Mouse (Mus musculus) embryonic facial prominence, embryonic 12.5 days (tissue): ENCODE results near the gene Zfp109. TPM values are rescaled to one million over a fixed set of nuclear protein-coding genes. Genes with fewer than 3 reads are reported as not detected.

Source experiments
- ATAC-seq: fragments of 200-750 bp; cut with Nextera tagmentation; 2 replicates; pipeline ENCODE4 v1.8.0; 2017; ENCODE audit not compliant: insufficient number of reproducible peaks, insufficient read depth, low FRiP score, low TSS enrichment
- H3K27ac ChIP-seq: fragments of 300-500 bp; sonication (generic); 2 replicates; pipeline ENCODE4 v1.5.1; 2016; ENCODE audit warnings: mild to moderate bottlenecking
- H3K27me3 ChIP-seq: fragments of 300-500 bp; sonication (generic); 2 replicates; pipeline ENCODE4 v1.6.1; 2016; ENCODE audit warnings: mild to moderate bottlenecking, moderate library complexity
- H3K36me3 ChIP-seq: fragments of 300-500 bp; sonication (generic); 2 replicates; pipeline ENCODE4 v1.6.1; 2016; ENCODE audit warnings: mild to moderate bottlenecking
- H3K4me1 ChIP-seq: fragments of 300-500 bp; sonication (generic); 2 replicates; pipeline ENCODE4 v1.6.1; 2016
- H3K4me2 ChIP-seq: fragments of 300-500 bp; sonication (generic); replicated peaks from 2 replicates; pipeline ENCODE4 v1.6.1; 2016; ENCODE audit warnings: mild to moderate bottlenecking, moderate library complexity
- H3K4me3 ChIP-seq: fragments of 300-500 bp; sonication (generic); 2 replicates; pipeline ENCODE4 v1.5.1; 2016; ENCODE audit warnings: mild to moderate bottlenecking
- H3K9ac ChIP-seq: fragments of 300-500 bp; sonication (generic); 2 replicates; pipeline ENCODE4 v1.6.1; 2016; ENCODE audit warnings: mild to moderate bottlenecking, moderate library complexity
- H3K9me3 ChIP-seq: fragments of 300-500 bp; sonication (generic); 2 replicates; pipeline ENCODE4 v1.6.1; 2016; ENCODE audit warnings: mild to moderate bottlenecking, moderate library complexity
- WGBS: fragments of 180-500 bp; shearing (Covaris S2); methylation state at CpG from one replicate; pipeline ENCODE4 v1.1.7; 2016; 5-methylcytosine and 5-hydroxymethylcytosine counted together
- polyA plus RNA-seq: library from polyadenylated mRNA; unstranded; fragments of >200 nt; fragmentation: Nextera tagmentation; extraction: Ambion mirVana; gene quantifications from 2 replicates; pipeline ENCODE4 v1.2.1, GENCODE M21; 2016

The Zfp109 gene
- polyA plus RNA-seq, 1 experiment from 2014 or later = 6.6 TPM

- no peak overlapping the region for H3K27ac ChIP-seq
- H3K4me2 ChIP-seq = no peak overlapping the region
- H3K27me3 ChIP-seq = no peaks in the 10 kb centered on the region
- ATAC-seq = no peak
- H3K4me1 ChIP-seq = peaks cover 4% of the 10 kb centered on the region; the same call in 1 of the 2 replicates
- H3K4me3 ChIP-seq = no peak overlapping the region
- peaks cover 7% of the 10 kb centered on the region; the same call in 1 of the 2 replicates for H3K36me3 ChIP-seq
- WGBS = 70% methylated on average over 24 of the region's 24 CpGs
- no peak overlapping the region for H3K9ac ChIP-seq
- H3K9me3 ChIP-seq = no peaks in the 10 kb centered on the region
Observed at GRCm38 (mm10) chr7:24268176-24269155, 31.1 kb upstream of the Zfp109 start.

DNA sequence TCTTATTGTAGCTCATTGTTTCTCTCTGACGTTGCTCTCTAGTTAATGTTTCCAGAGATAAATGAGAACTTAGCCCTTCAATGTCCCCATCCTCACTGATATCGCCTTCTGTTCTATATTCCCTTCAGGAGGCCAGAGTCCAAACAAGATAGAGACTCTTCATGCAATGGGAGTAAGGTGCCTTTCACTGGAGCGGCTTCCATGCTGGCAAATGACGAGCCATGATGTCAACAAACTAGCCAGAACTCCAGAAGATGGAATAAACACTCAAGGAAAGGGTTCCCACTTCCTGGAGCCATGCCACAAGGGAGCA lies 22.6 kb upstream of the Zfp109 start:
- H3K4me3 ChIP-seq = no peak overlapping the region
- peaks cover 23% of the 10 kb centered on the region for H3K36me3 ChIP-seq
- 89% methylated on average over 4 of the region's 4 CpGs for WGBS
- H3K9me3 ChIP-seq = no peaks in the 10 kb centered on the region
- no peak overlapping the region for H3K9ac ChIP-seq
- H3K27ac ChIP-seq = no peak overlapping the region
- H3K4me2 ChIP-seq = no peak overlapping the region
- no peaks in the 10 kb centered on the region for H3K27me3 ChIP-seq
- ATAC-seq = no peak
- H3K4me1 ChIP-seq = peaks cover 5% of the 10 kb centered on the region; the same call in 1 of the 2 replicates

- Histone ChIP-seq H3K4me1 (peaks cover 5% of the 10 kb centered on the region; the same call in 1 of the 2 replicates), H3K4me2 (no peak overlapping the region), H3K27ac (no peak overlapping the region), H3K9ac (no peak overlapping the region), H3K9me3 (no peaks in the 10 kb centered on the region), H3K27me3 (no peaks in the 10 kb centered on the region), H3K4me3 (no peak overlapping the region), H3K36me3 (peaks cover 23% of the 10 kb centered on the region)
- ATAC-seq = no peak
- 90% methylated on average over 13 of the region's 13 CpGs for WGBS
Observed at GRCm38 (mm10) chr7:24259306-24259999, 22.1 kb upstream of the Zfp109 start.

- Histone ChIP-seq H3K27ac (peak within 1 kb of the TSS; percentile 52; the same call in 1 of the 2 replicates), H3K27me3 (no peaks in the 10 kb centered on the region), H3K4me1 (peaks cover 5% of the 10 kb centered on the region; the same call in 1 of the 2 replicates), H3K9ac (peak within 1 kb of the TSS; percentile 64), H3K4me3 (peak within 1 kb of the TSS; percentile 55), H3K36me3 (peaks cover 3% of the 10 kb centered on the region; the same call in 1 of the 2 replicates), H3K4me2 (peak within 1 kb of the TSS; percentile 76), H3K9me3 (no peaks in the 10 kb centered on the region)
- peak; percentile 84 for ATAC-seq
- WGBS = 18% methylated on average over 21 of the region's 21 CpGs
Observed at GRCm38 (mm10) chr7:24254633-24255474, 17.5 kb upstream of the Zfp109 start, which contains the start of gene Zfp108. TSS of gene Zfp108 (plus strand) at chr7:24254794.

DNA sequence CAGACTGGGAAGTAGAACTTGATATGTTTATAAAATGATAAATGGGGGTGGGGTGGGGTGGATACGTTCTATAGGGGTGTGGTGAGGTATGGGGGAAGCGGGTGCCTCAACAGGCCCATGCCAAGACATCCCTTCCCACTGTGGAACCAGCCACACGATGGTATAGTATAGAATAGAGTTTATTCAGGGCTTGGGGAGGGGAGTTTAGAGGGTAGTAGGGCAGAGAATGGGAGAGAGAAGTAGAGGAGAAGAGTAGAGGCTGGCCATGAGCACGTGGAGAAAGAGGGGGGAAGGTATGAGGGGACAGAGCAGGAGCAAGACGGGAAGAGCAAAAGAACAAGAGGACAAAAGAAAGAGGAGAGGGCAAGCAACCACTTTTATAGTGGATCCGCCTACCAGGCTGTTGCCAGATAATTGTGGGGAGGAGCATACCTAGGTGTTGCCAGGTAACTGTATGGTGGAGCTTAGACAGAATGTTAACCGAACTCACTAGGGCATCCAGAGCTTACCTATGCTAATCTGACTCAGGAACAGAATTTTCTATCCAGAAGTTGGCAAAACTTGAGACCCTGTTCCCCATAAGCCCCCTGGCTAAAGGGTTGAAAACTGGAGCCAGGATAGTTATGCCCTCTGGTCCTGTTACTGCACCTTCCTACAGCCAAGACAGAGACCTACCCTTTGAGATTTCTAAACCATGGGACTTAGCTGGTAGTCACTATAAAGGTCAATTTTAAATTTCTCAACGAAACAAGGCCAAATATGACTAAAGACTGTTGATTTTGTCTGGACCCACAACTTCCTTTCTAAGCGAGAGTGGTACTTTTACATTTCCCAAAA lies 16.6 kb upstream of the Zfp109 start:
- H3K9ac ChIP-seq = no peak overlapping the region

DNA sequence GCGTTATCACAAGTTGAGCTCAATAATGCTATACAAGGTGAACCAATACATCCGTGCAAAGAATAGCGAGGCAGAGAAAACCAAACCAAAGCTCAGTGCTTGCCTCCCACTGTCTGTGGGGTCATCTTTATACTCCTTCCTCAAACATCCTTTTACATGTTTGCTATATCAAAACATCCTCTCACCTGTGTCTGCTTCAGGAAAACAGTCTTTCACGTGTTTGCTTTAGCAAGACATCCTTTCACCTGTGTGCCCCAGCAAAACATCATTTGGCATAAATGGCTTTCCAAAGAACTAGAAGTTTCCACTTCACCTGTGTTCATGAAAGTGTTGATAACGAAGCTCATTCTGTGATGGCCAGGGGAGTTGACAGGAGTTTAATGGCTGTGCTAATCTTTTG lies 26.0 kb downstream of the Zfp109 start, which contains the start of gene Zfp111:
Gene Zfp111 (minus strand): TSS at position 101 of the 400 bp plus-strand sequence.
- Histone ChIP-seq H3K27me3 (no peaks in the 10 kb centered on the region), H3K9ac (no peak within 1 kb of the TSS), H3K27ac (no peak within 1 kb of the TSS), H3K4me2 (no peak within 1 kb of the TSS), H3K9me3 (no peaks in the 10 kb centered on the region), H3K36me3 (no peaks in the 10 kb centered on the region), H3K4me3 (no peak within 1 kb of the TSS), H3K4me1 (peaks cover 3% of the 10 kb centered on the region; the same call in 1 of the 2 replicates)
- ATAC-seq = no peak
- WGBS = 80% methylated on average over 5 of the region's 5 CpGs

More for the DNA sequence above, 16.6 kb upstream of the Zfp109 start:
- H3K4me2 ChIP-seq = peak overlapping the region; percentile 76
- H3K4me3 ChIP-seq = peak overlapping the region; percentile 55; the same call in 1 of the 2 replicates
- WGBS = 58% methylated on average over 9 of the region's 9 CpGs
- no peak overlapping the region for H3K27ac ChIP-seq
- H3K9me3 ChIP-seq = no peaks in the 10 kb centered on the region
- no peaks in the 10 kb centered on the region for H3K36me3 ChIP-seq
- ATAC-seq = no peak; the same call in 1 of the 2 replicates
- peaks cover 5% of the 10 kb centered on the region; the same call in 1 of the 2 replicates for H3K4me1 ChIP-seq
- H3K27me3 ChIP-seq = no peaks in the 10 kb centered on the region

- Histone ChIP-seq H3K4me3 (no peak overlapping the region), H3K27me3 (no peaks in the 10 kb centered on the region), H3K4me1 (peaks cover 3% of the 10 kb centered on the region; the same call in 1 of the 2 replicates), H3K4me2 (no peak overlapping the region), H3K27ac (no peak overlapping the region), H3K9me3 (no peaks in the 10 kb centered on the region), H3K36me3 (peaks cover 5% of the 10 kb centered on the region), H3K9ac (no peak overlapping the region)
- 86% methylated on average over 2 of the region's 2 CpGs for WGBS
- ATAC-seq = no peak
Observed at GRCm38 (mm10) chr7:24210296-24210695, 27.1 kb downstream of the Zfp109 start.

- Histone ChIP-seq H3K27me3 (no peaks in the 10 kb centered on the region), H3K36me3 (peaks cover 18% of the 10 kb centered on the region), H3K27ac (no peak overlapping the region), H3K4me2 (peak overlapping the region; percentile 71), H3K4me1 (peaks cover 3% of the 10 kb centered on the region; the same call in 1 of the 2 replicates), H3K4me3 (peak overlapping the region; percentile 65; the same call in 1 of the 2 replicates), H3K9ac (no peak overlapping the region), H3K9me3 (no peaks in the 10 kb centered on the region)
- 56% methylated on average over 7 of the region's 7 CpGs for WGBS
- ATAC-seq = no peak
Observed at GRCm38 (mm10) chr7:24208282-24208886, 29.0 kb downstream of the Zfp109 start.

DNA sequence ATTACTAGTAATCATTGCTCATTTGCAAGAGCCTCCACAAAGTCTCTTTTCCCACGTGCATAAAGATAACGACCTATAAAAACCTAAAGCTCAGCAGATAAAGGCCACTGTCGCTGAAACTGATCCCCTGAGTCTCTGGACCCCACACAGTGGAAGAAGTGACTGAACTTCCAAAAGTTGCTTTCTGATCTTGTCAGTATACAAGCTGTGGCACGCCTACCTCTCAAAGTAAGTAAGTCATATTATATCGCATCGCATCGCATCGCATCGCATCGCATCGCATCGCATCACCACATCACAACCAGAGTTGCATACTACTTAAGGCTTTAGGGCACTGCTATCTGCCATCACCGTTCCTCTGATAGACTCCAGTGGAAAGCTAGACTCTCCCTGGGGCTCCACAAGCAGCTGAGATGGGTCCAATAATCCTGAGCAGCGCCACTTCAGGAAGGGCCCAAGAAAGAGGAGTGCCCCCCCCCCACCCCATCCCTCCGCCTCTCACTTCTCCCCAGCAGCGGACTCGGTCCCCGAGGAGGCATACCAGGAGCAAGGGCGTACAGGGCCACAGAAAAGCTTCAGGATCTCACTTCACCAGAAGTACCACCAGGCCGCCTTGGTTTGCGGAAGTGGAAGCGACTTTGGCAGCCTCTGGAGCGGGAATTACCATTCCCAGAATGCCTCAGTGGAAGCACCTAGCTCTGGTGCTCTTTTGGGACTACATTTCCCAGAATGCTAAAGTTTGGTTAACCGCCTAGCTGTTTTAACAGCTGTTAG lies 29.7 kb downstream of the Zfp109 start:
- WGBS = 18% methylated on average over 24 of the region's 24 CpGs
- H3K27ac ChIP-seq = peak overlapping the region; percentile 73

More for the DNA sequence above, 29.7 kb downstream of the Zfp109 start:
- Histone ChIP-seq H3K27me3 (no peaks in the 10 kb centered on the region), H3K9me3 (no peaks in the 10 kb centered on the region), H3K4me1 (peaks cover 3% of the 10 kb centered on the region; the same call in 1 of the 2 replicates), H3K36me3 (peaks cover 25% of the 10 kb centered on the region), H3K9ac (peak overlapping the region; percentile 90), H3K4me3 (peak overlapping the region; percentile 65), H3K4me2 (peak overlapping the region; percentile 71)
- peak; percentile 86 for ATAC-seq
